Comparison of ENCODE assay signal across 9 mouse cellular contexts in genomic region chr7:66831295-66831694, GRCm38 (mm10). TPM values are rescaled to one million over a fixed set of nuclear protein-coding genes. Genes with fewer than 3 reads are reported as not detected.
DNase-seq lines count a peak whose midpoint lies in the region; ATAC-seq and TF ChIP-seq lines count a peak whose summit lies in the region.
"Had no signal": no experiment of that assay in that cellular context is flagged by ENCODE, and none has a peak within 500 bp of the region (broad histone marks: within the 10 kb centered on the region; RNA-seq: fewer than 3 reads in every experiment).

No protein-coding gene starts in this region.

- no peak for TF ChIP-seq CTCF in gastrocnemius, adult 2 months (IDR thresholded peaks at IDR 0.05)

- peak; percentile 37 for DNase-seq in gastrocnemius, adult 2 months
- no peak for DNase-seq in gastrocnemius, postnatal 36 days
- DNase-seq in urinary bladder, postnatal 14 days (ENCODE audit: low spot score), result peak; percentile 75
- DNase-seq in urinary bladder, adult 18-20 months (ENCODE audit: low spot score in 2 of 2), result no peak
- peak; percentile 62 for DNase-seq in kidney, postnatal 14 days
- no peak for DNase-seq in layer of hippocampus, adult 18-20 months (ENCODE audit: low spot score in 2 of 2)
- DNase-seq in yolk sac, embryonic 10.5 days (ENCODE audit: low spot score), result no peak

- no peak overlapping the region for H3K4me3 ChIP-seq in gastrocnemius, adult 2 months

- ATAC-seq in activated CD4-positive, CD25-positive, alpha-beta regulatory T cell, adult 4 months, result no peak
- ATAC-seq: hindbrain, embryonic 16.5 days had no signal

- H3K27ac ChIP-seq in gastrocnemius, adult 2 months, result no peak overlapping the region

- intact Hi-C loops in gastrocnemius, adult 2 months (cut with DNase I), result loop anchor here (10.0 kb wide), 1 partner anchor 396 kb away; no protein-coding TSS in a partner anchor
- intact Hi-C loops in gastrocnemius, postnatal 36 days (cut with DNase I), result no loop called here

RNA-seq across cellular contexts. Expression of gene Adamts17, which starts 8.2 kb away (rescaled TPM):
- total RNA-seq in gastrocnemius, adult 2 months (2021), result under 1 TPM; 0.15 to 0.47 TPM
- total RNA-seq in gastrocnemius, postnatal 36 days (2021), result under 1 TPM; 0.44 to 0.56 TPM
- 10 to 100 TPM; 20.2 to 23.8 TPM for total RNA-seq in layer of hippocampus, adult 18-20 months (2021)
- under 1 TPM; 0.14 to 0.21 TPM for polyA plus RNA-seq in activated CD4-positive, CD25-positive, alpha-beta regulatory T cell, adult 4 months (2017; shearing (Covaris generic))

Comparison
In these comparisons a context has a peak if more than half of its experiments do, and no peak if none do; other contexts are left out.
1. DNase-seq: peak in gastrocnemius, adult 2 months (single experiment), urinary bladder, postnatal 14 days (single experiment) and kidney, postnatal 14 days (single experiment); none in gastrocnemius, postnatal 36 days (0 of 2), urinary bladder, adult 18-20 months (0 of 2), layer of hippocampus, adult 18-20 months (0 of 2) and yolk sac, embryonic 10.5 days (single experiment).
2. RNA of gene Adamts17, which starts 8.2 kb away (total RNA-seq): 20.2 to 23.8 TPM in layer of hippocampus, adult 18-20 months; 0.44 to 0.56 TPM in gastrocnemius, postnatal 36 days and 0.15 to 0.47 TPM in gastrocnemius, adult 2 months; every median in the first group is over 10 times any median in the second.